Mouse (Mus musculus) olfactory bulb, adult 2 months (tissue): Measurements from ENCODE around the gene Itpr2.

Experiments
- CTCF ChIP-seq: fragments of 200-500 bp; IDR thresholded peaks from 2 replicates; pipeline ENCODE4 v1.5.1; 2012; ENCODE audit warnings: low read depth, mild to moderate bottlenecking, low read length, moderate library complexity; ENCODE audit not compliant: insufficient read depth
- POLR2A ChIP-seq: fragments of 200-500 bp; IDR thresholded peaks from 2 replicates; pipeline ENCODE4 v1.6.1; 2012; ENCODE audit warnings: mild to moderate bottlenecking, low read depth, low read length, moderate library complexity; ENCODE audit not compliant: insufficient read depth

- no peak for TF ChIP-seq CTCF
- TF ChIP-seq POLR2A, result no peak
These were observed 366.7 kb downstream of the Itpr2 start for GRCm38 (mm10) chr6:146135291-146135690.
